Mouse (Mus musculus): ENCODE data around the gene Dclk2. TPM values are rescaled to one million over a fixed set of nuclear protein-coding genes. Genes with fewer than 3 reads are reported as not detected.

The Dclk2 gene
- polyA plus RNA-seq, 1 experiment, result 3.5 TPM

DNA sequence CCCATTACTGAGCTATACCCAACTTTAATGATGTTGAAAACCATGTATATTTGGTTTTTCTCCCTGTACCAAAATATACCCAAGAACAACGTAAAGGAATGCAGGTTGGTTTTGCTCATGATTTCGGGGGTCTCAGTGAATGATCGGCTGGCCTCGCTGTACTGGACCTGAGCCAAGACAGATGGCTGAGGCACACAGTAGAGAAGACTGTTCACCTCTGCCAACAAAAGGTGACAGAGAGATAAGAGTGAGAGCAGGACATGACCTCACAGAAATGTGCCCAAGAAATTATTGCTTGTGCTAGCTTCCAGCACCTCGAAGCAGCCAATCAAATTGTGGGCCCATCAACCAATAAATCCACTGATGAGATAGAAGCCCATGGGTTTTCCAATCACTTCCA, 22.3 kb downstream of the Dclk2 start:
- no peak for DNase-seq
- H3K4me3 ChIP-seq (replicated peaks; ENCODE audit: extremely low read depth, low read depth, low read length), result no peak overlapping the region
- no peaks in the 10 kb centered on the region for H3K4me1 ChIP-seq (ENCODE audit: control insufficient read depth, insufficient read depth, low read length)
- 84% methylated on average over 5 of the region's 5 CpGs for WGBS
- TF ChIP-seq CTCF (IDR thresholded peaks at IDR 0.05; ENCODE audit: insufficient read depth, low read length) (no peak), POLR2A (IDR thresholded peaks at IDR 0.05; ENCODE audit: borderline replicate concordance, extremely low read depth, low read depth, low read length) (no peak)

DNA sequence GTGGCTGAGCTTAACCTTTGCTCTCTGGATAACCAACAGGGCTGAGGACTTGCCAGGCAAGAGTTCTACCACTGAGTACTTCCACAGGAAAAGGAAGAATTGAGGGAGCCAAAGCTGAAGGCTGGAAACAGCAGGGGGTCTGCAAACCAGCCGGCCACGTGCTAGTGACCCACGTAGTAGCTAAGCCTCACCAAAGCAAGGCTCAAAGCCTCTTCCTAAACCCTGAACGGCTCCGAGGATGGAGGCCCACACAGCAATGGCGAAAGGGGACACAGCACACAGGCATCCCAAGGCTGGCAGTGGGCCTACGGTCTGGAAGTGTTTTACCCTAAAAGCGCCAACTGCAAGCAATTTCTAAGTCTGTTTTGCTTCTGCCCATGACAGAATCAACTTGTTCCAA, 23.1 kb downstream of the Dclk2 start:
- no peak for DNase-seq
- no peak for TF ChIP-seq CTCF (IDR thresholded peaks at IDR 0.05; ENCODE audit: insufficient read depth, low read length)
- TF ChIP-seq POLR2A (IDR thresholded peaks at IDR 0.05; ENCODE audit: borderline replicate concordance, extremely low read depth, low read depth, low read length), result no peak
- Histone ChIP-seq H3K4me1 (ENCODE audit: control insufficient read depth, insufficient read depth, low read length) (no peaks in the 10 kb centered on the region), H3K4me3 (replicated peaks; ENCODE audit: extremely low read depth, low read depth, low read length) (no peak overlapping the region)
- 63% methylated on average over 8 of the region's 8 CpGs for WGBS

DNA sequence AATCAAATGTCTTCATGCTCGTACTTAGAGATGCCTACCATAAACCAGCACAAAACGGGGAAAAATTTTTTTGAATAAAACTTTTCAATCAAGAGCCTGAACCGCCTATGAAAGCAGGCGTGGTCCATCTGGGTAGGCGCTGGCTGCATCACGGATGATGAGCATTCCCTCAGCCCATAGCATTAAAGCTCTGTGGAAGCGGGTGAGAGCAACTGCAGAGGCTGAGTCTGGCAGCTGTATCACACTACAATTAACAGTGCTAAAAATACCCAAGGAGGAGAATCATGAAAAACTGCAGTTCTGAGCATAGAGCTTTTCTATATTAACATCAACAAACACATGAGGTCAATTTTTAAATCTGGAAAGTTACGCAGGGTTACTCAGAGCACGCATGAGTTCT, 23.6 kb downstream of the Dclk2 start:
- Histone ChIP-seq H3K4me3 (replicated peaks; ENCODE audit: extremely low read depth, low read depth, low read length) (no peak overlapping the region), H3K4me1 (ENCODE audit: control insufficient read depth, insufficient read depth, low read length) (no peaks in the 10 kb centered on the region)
- 81% methylated on average over 9 of the region's 9 CpGs for WGBS
- TF ChIP-seq CTCF (IDR thresholded peaks at IDR 0.05; ENCODE audit: insufficient read depth, low read length) (no peak), POLR2A (IDR thresholded peaks at IDR 0.05; ENCODE audit: borderline replicate concordance, extremely low read depth, low read depth, low read length) (no peak)
- no peak for DNase-seq

DNA sequence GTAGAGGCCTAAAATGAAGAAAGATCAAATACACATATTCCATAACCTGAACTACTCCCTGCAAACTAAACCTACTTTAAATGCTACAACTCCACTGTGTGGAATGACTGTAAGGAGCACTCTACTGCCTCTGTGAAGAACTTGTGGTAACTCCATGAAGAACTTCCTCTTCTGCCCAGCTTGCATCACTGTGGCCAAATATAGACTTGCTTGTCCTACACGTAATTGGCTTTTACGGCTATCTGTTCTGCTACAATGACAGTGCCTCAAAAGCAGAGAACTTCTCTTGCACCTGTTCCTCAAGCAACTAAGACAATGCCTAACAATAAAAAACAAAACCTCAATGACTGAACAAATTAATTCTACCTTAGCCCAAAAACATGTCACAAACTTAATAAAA, 26.2 kb downstream of the Dclk2 start:
- H3K4me1 ChIP-seq (ENCODE audit: control insufficient read depth, insufficient read depth, low read length), result no peaks in the 10 kb centered on the region
- no peak for DNase-seq
- no peak overlapping the region for H3K4me3 ChIP-seq (replicated peaks; ENCODE audit: extremely low read depth, low read depth, low read length)
- TF ChIP-seq POLR2A (IDR thresholded peaks at IDR 0.05; ENCODE audit: borderline replicate concordance, extremely low read depth, low read depth, low read length), result no peak
- TF ChIP-seq CTCF (IDR thresholded peaks at IDR 0.05; ENCODE audit: insufficient read depth, low read length), result no peak
- WGBS, result 72% methylated on average over 2 of the region's 2 CpGs

DNA sequence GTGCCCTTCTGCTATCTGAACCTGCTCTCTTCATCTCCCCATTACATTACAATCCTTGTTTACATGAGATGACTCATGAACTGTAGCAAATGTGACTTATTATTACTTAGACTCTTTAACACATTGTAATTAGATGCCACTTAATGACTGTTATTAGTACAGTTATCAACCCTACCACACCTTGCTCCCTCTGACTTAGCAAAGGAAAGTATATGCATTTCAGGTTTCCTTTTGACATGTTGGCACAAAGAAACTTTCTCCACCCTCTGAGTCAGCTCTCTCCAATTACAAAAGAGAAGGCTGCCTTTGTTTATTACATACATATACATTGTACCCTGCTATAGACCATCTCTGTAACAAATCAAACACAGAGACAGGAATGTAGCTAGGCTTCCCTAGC, 33.1 kb downstream of the Dclk2 start:
- DNase-seq, result no peak
- Histone ChIP-seq H3K4me3 (replicated peaks; ENCODE audit: extremely low read depth, low read depth, low read length) (no peak overlapping the region), H3K4me1 (ENCODE audit: control insufficient read depth, insufficient read depth, low read length) (no peaks in the 10 kb centered on the region)
- TF ChIP-seq POLR2A (IDR thresholded peaks at IDR 0.05; ENCODE audit: borderline replicate concordance, extremely low read depth, low read depth, low read length) (no peak), CTCF (IDR thresholded peaks at IDR 0.05; ENCODE audit: insufficient read depth, low read length) (no peak)

DNA sequence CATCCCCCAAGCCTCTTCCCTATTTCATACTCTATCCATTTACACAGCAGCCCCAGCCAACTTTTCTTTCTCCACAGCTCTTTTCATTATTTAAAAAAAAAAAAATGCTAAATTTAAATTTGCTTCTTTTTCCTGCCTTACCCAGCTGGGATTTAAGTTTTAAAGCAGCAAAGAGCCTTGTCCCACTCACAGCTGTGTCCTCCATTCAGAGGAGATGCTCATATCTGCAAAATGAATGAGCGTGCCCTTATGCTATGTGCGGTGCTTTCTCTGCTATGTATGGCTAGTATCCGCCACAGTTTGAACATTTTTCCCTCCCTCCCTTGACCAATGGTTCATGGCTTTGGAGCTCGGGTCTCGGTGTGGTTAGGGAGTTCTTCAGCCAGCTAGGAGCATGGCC, 35.5 kb downstream of the Dclk2 start:
- TF ChIP-seq POLR2A (IDR thresholded peaks at IDR 0.05; ENCODE audit: borderline replicate concordance, extremely low read depth, low read depth, low read length) (no peak), CTCF (IDR thresholded peaks at IDR 0.05; ENCODE audit: insufficient read depth, low read length) (no peak)
- H3K4me3 ChIP-seq (replicated peaks; ENCODE audit: extremely low read depth, low read depth, low read length), result no peak overlapping the region
- H3K4me1 ChIP-seq (ENCODE audit: control insufficient read depth, insufficient read depth, low read length), result no peaks in the 10 kb centered on the region
- WGBS, result 97% methylated on average over 5 of the region's 5 CpGs
- DNase-seq, result no peak

DNA sequence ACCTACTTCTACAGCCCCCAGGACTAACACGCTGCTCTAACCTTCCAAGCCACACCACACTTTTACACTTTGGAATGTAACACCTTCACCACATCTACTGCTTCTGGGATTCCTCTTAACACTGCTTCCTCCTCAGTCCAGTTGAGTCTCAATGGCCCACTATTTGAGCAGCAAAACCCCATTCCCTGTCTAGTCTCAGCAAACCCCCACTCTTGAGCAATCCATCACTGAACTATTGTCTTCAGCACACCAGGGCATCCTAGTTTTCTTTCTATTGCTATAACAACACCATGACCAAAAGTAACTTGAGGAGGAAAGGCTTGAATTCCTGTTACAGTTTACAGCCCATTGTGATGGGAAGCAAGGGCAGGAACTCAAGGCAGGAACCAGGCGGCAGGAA, 36.2 kb downstream of the Dclk2 start:
- Histone ChIP-seq H3K4me3 (replicated peaks; ENCODE audit: extremely low read depth, low read depth, low read length) (no peak overlapping the region), H3K4me1 (ENCODE audit: control insufficient read depth, insufficient read depth, low read length) (no peaks in the 10 kb centered on the region)
- TF ChIP-seq CTCF (IDR thresholded peaks at IDR 0.05; ENCODE audit: insufficient read depth, low read length), result no peak
- TF ChIP-seq POLR2A (IDR thresholded peaks at IDR 0.05; ENCODE audit: borderline replicate concordance, extremely low read depth, low read depth, low read length), result no peak
- WGBS, result 100% methylated on average over 2 of the region's 2 CpGs
- no peak for DNase-seq

DNA sequence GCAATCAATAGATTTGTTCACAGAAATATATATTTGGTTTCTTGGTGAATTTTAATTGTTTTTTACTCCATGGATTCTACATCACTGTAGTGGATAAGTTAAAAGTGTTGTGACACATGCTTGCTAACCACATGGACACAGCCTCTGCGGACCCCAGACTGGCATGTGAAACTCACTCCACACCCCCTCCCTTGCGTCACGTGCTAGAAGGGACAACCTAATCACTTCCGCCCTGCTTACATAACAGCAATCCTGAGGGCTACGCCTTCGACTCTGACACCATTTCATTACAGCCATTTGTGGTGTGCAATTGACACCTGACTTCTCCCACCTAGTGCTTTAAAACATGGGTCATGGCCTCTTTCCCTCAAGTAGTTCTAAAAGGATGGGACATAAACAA, 36.7 kb downstream of the Dclk2 start:
- Histone ChIP-seq H3K4me3 (replicated peaks; ENCODE audit: extremely low read depth, low read depth, low read length) (no peak overlapping the region), H3K4me1 (ENCODE audit: control insufficient read depth, insufficient read depth, low read length) (no peaks in the 10 kb centered on the region)
- no peak for DNase-seq
- no peak for TF ChIP-seq POLR2A (IDR thresholded peaks at IDR 0.05; ENCODE audit: borderline replicate concordance, extremely low read depth, low read depth, low read length)
- TF ChIP-seq CTCF (IDR thresholded peaks at IDR 0.05; ENCODE audit: insufficient read depth, low read length), result no peak
- WGBS, result 88% methylated on average over 6 of the region's 6 CpGs

DNA sequence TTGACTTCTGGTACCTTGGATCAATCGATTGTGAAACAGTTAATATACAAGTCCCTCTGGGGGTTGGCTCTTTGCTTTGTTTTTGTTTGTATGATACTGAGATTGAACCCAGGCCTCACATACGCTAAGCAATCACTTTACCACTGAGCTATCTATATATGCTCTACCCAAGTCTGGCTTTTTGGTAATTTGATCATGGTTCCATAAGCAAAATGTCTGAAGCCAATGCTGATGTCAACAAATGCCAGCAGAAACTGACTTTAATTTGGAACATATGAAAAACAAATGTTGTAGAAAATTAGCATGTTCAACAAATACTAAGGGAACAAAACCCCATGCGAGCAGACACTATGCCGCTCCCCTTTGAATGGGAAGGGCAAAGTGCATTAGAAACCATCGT, 44.7 kb downstream of the Dclk2 start:
- TF ChIP-seq CTCF (IDR thresholded peaks at IDR 0.05; ENCODE audit: insufficient read depth, low read length), result no peak
- TF ChIP-seq POLR2A (IDR thresholded peaks at IDR 0.05; ENCODE audit: borderline replicate concordance, extremely low read depth, low read depth, low read length), result no peak
- no peak overlapping the region for H3K4me3 ChIP-seq (replicated peaks; ENCODE audit: extremely low read depth, low read depth, low read length)
- 89% methylated on average over 5 of the region's 5 CpGs for WGBS
- no peaks in the 10 kb centered on the region for H3K4me1 ChIP-seq (ENCODE audit: control insufficient read depth, insufficient read depth, low read length)
- no peak for DNase-seq

DNA sequence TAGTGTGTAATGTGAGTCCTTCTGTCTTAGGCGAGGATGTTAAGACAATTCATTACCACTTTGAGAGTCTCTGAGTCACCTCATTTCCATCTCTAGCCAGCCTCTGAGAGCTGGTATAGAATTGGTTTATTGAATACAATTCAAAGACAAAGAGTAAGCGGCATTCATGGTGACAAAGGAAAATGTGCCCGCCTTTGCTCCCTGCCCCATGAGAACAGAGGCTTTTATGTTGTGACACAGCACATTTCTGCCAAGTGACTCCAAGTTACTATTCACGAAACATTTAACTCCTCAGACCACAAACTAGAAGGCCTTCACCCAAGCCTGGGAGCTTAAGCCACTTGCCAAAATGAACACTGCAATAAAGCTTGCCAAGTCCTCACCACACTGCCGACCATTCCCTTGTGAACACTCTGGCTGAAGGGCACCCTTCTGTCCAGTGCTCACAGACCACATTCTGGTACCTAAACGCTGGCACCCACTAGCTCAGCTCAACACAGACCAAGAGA, 47.5 kb downstream of the Dclk2 start:
- no peak for DNase-seq
- TF ChIP-seq POLR2A (IDR thresholded peaks at IDR 0.05; ENCODE audit: borderline replicate concordance, extremely low read depth, low read depth, low read length) (no peak), CTCF (IDR thresholded peaks at IDR 0.05; ENCODE audit: insufficient read depth, low read length) (no peak)
- Histone ChIP-seq H3K4me1 (ENCODE audit: control insufficient read depth, insufficient read depth, low read length) (no peaks in the 10 kb centered on the region), H3K4me3 (replicated peaks; ENCODE audit: extremely low read depth, low read depth, low read length) (no peak overlapping the region)
- 72% methylated on average over 6 of the region's 6 CpGs for WGBS
